Mouse (Mus musculus): ENCODE results near the gene Ugt1a1. TPM values are rescaled to one million over a fixed set of nuclear protein-coding genes. Genes with fewer than 3 reads are reported as not detected.
"Not testable (repeated sequence)": the region's sequence is repeated elsewhere in the genome, so short reads cannot be mapped to it uniquely, and the experiment has no call there.

Gene Ugt1a1
- polyA plus RNA-seq (2014; fragmentation: Nextera tagmentation; extraction: Ambion mirVana), result not detected in 2 replicates

- 69% methylated on average over 8 of the region's 8 CpGs for WGBS
- ATAC-seq (ENCODE audit: low read depth), result no peak
- H3K27ac ChIP-seq (ENCODE audit: low read depth, low read length), result no peak within 1 kb of the TSS
- H3K4me1 ChIP-seq (ENCODE audit: control insufficient read depth, insufficient read depth, low read length), result no peaks in the 10 kb centered on the region
- no peak within 1 kb of the TSS for H3K9ac ChIP-seq (replicated peaks; ENCODE audit: low read depth, low read length)
- no peak within 1 kb of the TSS for H3K4me3 ChIP-seq (ENCODE audit: low read depth, low read length)
- H3K4me2 ChIP-seq (ENCODE audit: low read depth, low read length), result no peak within 1 kb of the TSS
- H3K27me3 ChIP-seq (ENCODE audit: control insufficient read depth, insufficient read depth, low read length), result no peaks in the 10 kb centered on the region
- no peaks in the 10 kb centered on the region for H3K36me3 ChIP-seq (ENCODE audit: control insufficient read depth, insufficient read depth, low read length)
- H3K9me3 ChIP-seq (ENCODE audit: control insufficient read depth, low read length), result peaks cover 52% of the 10 kb centered on the region
Measured at GRCm38 (mm10) chr1:88211812-88212211, at the start of gene Ugt1a1. Gene Ugt1a1 (plus strand): TSS chr1:88211959.

- Histone ChIP-seq H3K27ac (ENCODE audit: low read depth, low read length) (no peak within 1 kb of the TSS), H3K4me2 (ENCODE audit: low read depth, low read length) (no peak within 1 kb of the TSS), H3K36me3 (ENCODE audit: control insufficient read depth, insufficient read depth, low read length) (no peaks in the 10 kb centered on the region), H3K4me1 (ENCODE audit: control insufficient read depth, insufficient read depth, low read length) (no peaks in the 10 kb centered on the region), H3K9me3 (ENCODE audit: control insufficient read depth, low read length) (no peaks in the 10 kb centered on the region), H3K27me3 (ENCODE audit: control insufficient read depth, insufficient read depth, low read length) (no peaks in the 10 kb centered on the region), H3K9ac (replicated peaks; ENCODE audit: low read depth, low read length) (no peak within 1 kb of the TSS), H3K4me3 (ENCODE audit: low read depth, low read length) (no peak within 1 kb of the TSS)
- WGBS, result 81% methylated on average over 5 of the region's 5 CpGs
- no peak for ATAC-seq (ENCODE audit: low read depth)
Measured at GRCm38 (mm10) chr1:88165711-88166110, 46.0 kb upstream of the Ugt1a1 start, which contains the start of gene Ugt1a5. Gene Ugt1a5 (plus strand): TSS chr1:88166012.

- H3K9me3 ChIP-seq (ENCODE audit: control insufficient read depth, low read length), result not testable (repeated sequence)
Measured at GRCm38 (mm10) chr1:88172190-88172589, 39.6 kb upstream of the Ugt1a1 start.

GRCm38 (mm10) chr1:88179657-88180056 lies 32.1 kb upstream of the Ugt1a1 start:
- H3K4me1 ChIP-seq (ENCODE audit: control insufficient read depth, insufficient read depth, low read length), result no peaks in the 10 kb centered on the region
- WGBS, result 85% methylated on average over 1 of the region's 1 CpGs
- H3K4me3 ChIP-seq (ENCODE audit: low read depth, low read length), result no peak overlapping the region
- H3K36me3 ChIP-seq (ENCODE audit: control insufficient read depth, insufficient read depth, low read length), result no peaks in the 10 kb centered on the region
- no peak overlapping the region for H3K4me2 ChIP-seq (ENCODE audit: low read depth, low read length)
- no peak for ATAC-seq (ENCODE audit: low read depth)
- no peak overlapping the region for H3K27ac ChIP-seq (ENCODE audit: low read depth, low read length)
- no peaks in the 10 kb centered on the region for H3K9me3 ChIP-seq (ENCODE audit: control insufficient read depth, low read length)
- H3K9ac ChIP-seq (replicated peaks; ENCODE audit: low read depth, low read length), result no peak overlapping the region
- H3K27me3 ChIP-seq (ENCODE audit: control insufficient read depth, insufficient read depth, low read length), result no peaks in the 10 kb centered on the region

More at GRCm38 (mm10) chr1:88172190-88172589, 39.6 kb upstream of the Ugt1a1 start:
- H3K4me3 ChIP-seq (ENCODE audit: low read depth, low read length); H3K9ac ChIP-seq (replicated peaks; ENCODE audit: low read depth, low read length); H3K27me3 ChIP-seq (ENCODE audit: control insufficient read depth, insufficient read depth, low read length); H3K4me2 ChIP-seq (ENCODE audit: low read depth, low read length); ATAC-seq (ENCODE audit: low read depth); H3K36me3 ChIP-seq (ENCODE audit: control insufficient read depth, insufficient read depth, low read length); H3K4me1 ChIP-seq (ENCODE audit: control insufficient read depth, insufficient read depth, low read length); H3K27ac ChIP-seq (ENCODE audit: low read depth, low read length): not testable (repeated sequence)
- 93% methylated on average over 5 of the region's 7 CpGs for WGBS

- Histone ChIP-seq H3K4me3 (ENCODE audit: low read depth, low read length) (no peak overlapping the region), H3K9ac (replicated peaks; ENCODE audit: low read depth, low read length) (no peak overlapping the region), H3K36me3 (ENCODE audit: control insufficient read depth, insufficient read depth, low read length) (no peaks in the 10 kb centered on the region), H3K27me3 (ENCODE audit: control insufficient read depth, insufficient read depth, low read length) (no peaks in the 10 kb centered on the region), H3K9me3 (ENCODE audit: control insufficient read depth, low read length) (no peaks in the 10 kb centered on the region), H3K27ac (ENCODE audit: low read depth, low read length) (no peak overlapping the region), H3K4me1 (ENCODE audit: control insufficient read depth, insufficient read depth, low read length) (no peaks in the 10 kb centered on the region), H3K4me2 (ENCODE audit: low read depth, low read length) (no peak overlapping the region)
- WGBS, result 92% methylated on average over 5 of the region's 5 CpGs
- no peak for ATAC-seq (ENCODE audit: low read depth)
Measured at GRCm38 (mm10) chr1:88186325-88186935, 25.3 kb upstream of the Ugt1a1 start.

- no peak overlapping the region for H3K27ac ChIP-seq (ENCODE audit: low read depth, low read length)
- 75% methylated on average over 3 of the region's 3 CpGs for WGBS
- no peaks in the 10 kb centered on the region for H3K27me3 ChIP-seq (ENCODE audit: control insufficient read depth, insufficient read depth, low read length)
- no peaks in the 10 kb centered on the region for H3K36me3 ChIP-seq (ENCODE audit: control insufficient read depth, insufficient read depth, low read length)
- no peak overlapping the region for H3K9ac ChIP-seq (replicated peaks; ENCODE audit: low read depth, low read length)
- H3K4me3 ChIP-seq (ENCODE audit: low read depth, low read length), result no peak overlapping the region
- H3K9me3 ChIP-seq (ENCODE audit: control insufficient read depth, low read length), result no peaks in the 10 kb centered on the region
- H3K4me1 ChIP-seq (ENCODE audit: control insufficient read depth, insufficient read depth, low read length), result no peaks in the 10 kb centered on the region
- no peak overlapping the region for H3K4me2 ChIP-seq (ENCODE audit: low read depth, low read length)
- ATAC-seq (ENCODE audit: low read depth), result no peak
Measured at GRCm38 (mm10) chr1:88192136-88192535, 19.6 kb upstream of the Ugt1a1 start.

GRCm38 (mm10) chr1:88195687-88196086 lies 16.1 kb upstream of the Ugt1a1 start:
- no peaks in the 10 kb centered on the region for H3K36me3 ChIP-seq (ENCODE audit: control insufficient read depth, insufficient read depth, low read length)
- no peak overlapping the region for H3K9ac ChIP-seq (replicated peaks; ENCODE audit: low read depth, low read length)
- H3K4me2 ChIP-seq (ENCODE audit: low read depth, low read length), result no peak overlapping the region
- H3K4me1 ChIP-seq (ENCODE audit: control insufficient read depth, insufficient read depth, low read length), result no peaks in the 10 kb centered on the region
- H3K27me3 ChIP-seq (ENCODE audit: control insufficient read depth, insufficient read depth, low read length), result no peaks in the 10 kb centered on the region
- no peak overlapping the region for H3K4me3 ChIP-seq (ENCODE audit: low read depth, low read length)
- no peak for ATAC-seq (ENCODE audit: low read depth)
- no peak overlapping the region for H3K27ac ChIP-seq (ENCODE audit: low read depth, low read length)
- no peaks in the 10 kb centered on the region for H3K9me3 ChIP-seq (ENCODE audit: control insufficient read depth, low read length)
- WGBS, result 74% methylated on average over 1 of the region's 1 CpGs

GRCm38 (mm10) chr1:88197443-88197842 lies 14.3 kb upstream of the Ugt1a1 start:
- no peak overlapping the region for H3K4me2 ChIP-seq (ENCODE audit: low read depth, low read length)
- H3K36me3 ChIP-seq (ENCODE audit: control insufficient read depth, insufficient read depth, low read length), result no peaks in the 10 kb centered on the region
- H3K27ac ChIP-seq (ENCODE audit: low read depth, low read length), result no peak overlapping the region
- no peak for ATAC-seq (ENCODE audit: low read depth)
- no peaks in the 10 kb centered on the region for H3K27me3 ChIP-seq (ENCODE audit: control insufficient read depth, insufficient read depth, low read length)
- H3K4me1 ChIP-seq (ENCODE audit: control insufficient read depth, insufficient read depth, low read length), result no peaks in the 10 kb centered on the region
- no peaks in the 10 kb centered on the region for H3K9me3 ChIP-seq (ENCODE audit: control insufficient read depth, low read length)
- no peak overlapping the region for H3K9ac ChIP-seq (replicated peaks; ENCODE audit: low read depth, low read length)
- 80% methylated on average over 3 of the region's 3 CpGs for WGBS
- no peak overlapping the region for H3K4me3 ChIP-seq (ENCODE audit: low read depth, low read length)

GRCm38 (mm10) chr1:88199996-88200395 lies 11.8 kb upstream of the Ugt1a1 start:
- no peak for ATAC-seq (ENCODE audit: low read depth)
- WGBS, result 80% methylated on average over 2 of the region's 2 CpGs
- Histone ChIP-seq H3K4me3 (ENCODE audit: low read depth, low read length) (no peak overlapping the region), H3K27me3 (ENCODE audit: control insufficient read depth, insufficient read depth, low read length) (no peaks in the 10 kb centered on the region), H3K36me3 (ENCODE audit: control insufficient read depth, insufficient read depth, low read length) (no peaks in the 10 kb centered on the region), H3K9ac (replicated peaks; ENCODE audit: low read depth, low read length) (no peak overlapping the region), H3K27ac (ENCODE audit: low read depth, low read length) (no peak overlapping the region), H3K4me2 (ENCODE audit: low read depth, low read length) (no peak overlapping the region), H3K9me3 (ENCODE audit: control insufficient read depth, low read length) (0 out of 2 replicates have a peak, but pooled peaks cover 5% of the 10 kb centered on the region), H3K4me1 (ENCODE audit: control insufficient read depth, insufficient read depth, low read length) (no peaks in the 10 kb centered on the region)

Measured in neural tube, embryonic 14.5 days (tissue).